Mouse (Mus musculus) cerebellum, postnatal 36 days (tissue): ENCODE measurements around the gene Fcer2a.

ENCODE experiments used
- DNase-seq, 2 experiments: peaks; one replicate each; pipeline ENCODE4 v3.0.0; 2021 to 2022; ENCODE audit warnings: mixed read lengths in 2 of 2

The Fcer2a gene

GRCm38 (mm10) chr8:3676131-3676992 is 17.6 kb downstream of the Fcer2a start, which contains the start of gene Trappc5:
Gene Trappc5, plus strand, starts transcription at chr8:3676299.
- peak; percentile 96 for DNase-seq

GRCm38 (mm10) chr8:3674671-3675070 is 19.3 kb downstream of the Fcer2a start:
- no peak for DNase-seq

GRCm38 (mm10) chr8:3671980-3672491 is 21.9 kb downstream of the Fcer2a start, which contains the start of gene Fcor:
Gene Fcor, minus strand, starts transcription at chr8:3672362.
- peak; percentile 92 for DNase-seq

- DNase-seq: no peak
These were observed 23.6 kb downstream of the Fcer2a start for GRCm38 (mm10) chr8:3670388-3670787.

GRCm38 (mm10) chr8:3665507-3665906 is 28.5 kb downstream of the Fcer2a start, which contains the start of gene Mcemp1:
Gene Mcemp1, plus strand, starts transcription at chr8:3665754.
- DNase-seq: no peak

- DNase-seq: no peak
These were observed 29.6 kb downstream of the Fcer2a start for GRCm38 (mm10) chr8:3664405-3664804.

- DNase-seq: no peak
These were observed 33.1 kb downstream of the Fcer2a start for GRCm38 (mm10) chr8:3660889-3661288.

GRCm38 (mm10) chr8:3656725-3657381 is 37.1 kb downstream of the Fcer2a start:
- DNase-seq: no peak

GRCm38 (mm10) chr8:3655526-3655925 is 38.4 kb downstream of the Fcer2a start, which contains the start of gene Retn:
Gene Retn, plus strand, starts transcription at chr8:3655770.
- DNase-seq: no peak

GRCm38 (mm10) chr8:3654726-3655508 is 39.1 kb downstream of the Fcer2a start:
- DNase-seq: no peak

GRCm38 (mm10) chr8:3652845-3653244 is 41.1 kb downstream of the Fcer2a start:
- no peak for DNase-seq

- no peak for DNase-seq
These were observed 45.0 kb downstream of the Fcer2a start for GRCm38 (mm10) chr8:3648990-3649389.

- DNase-seq: no peak
These were observed 45.7 kb downstream of the Fcer2a start for GRCm38 (mm10) chr8:3648268-3648667.

- DNase-seq: no peak
These were observed 46.4 kb downstream of the Fcer2a start for GRCm38 (mm10) chr8:3647561-3647960.

- DNase-seq: no peak
These were observed 47.0 kb downstream of the Fcer2a start for GRCm38 (mm10) chr8:3646824-3647531.

GRCm38 (mm10) chr8:3645804-3646203 is 48.2 kb downstream of the Fcer2a start:
- DNase-seq: peak; percentile 12 to 21
